ENCODE assay signal across 9 mouse cellular contexts in the genomic region with DNA sequence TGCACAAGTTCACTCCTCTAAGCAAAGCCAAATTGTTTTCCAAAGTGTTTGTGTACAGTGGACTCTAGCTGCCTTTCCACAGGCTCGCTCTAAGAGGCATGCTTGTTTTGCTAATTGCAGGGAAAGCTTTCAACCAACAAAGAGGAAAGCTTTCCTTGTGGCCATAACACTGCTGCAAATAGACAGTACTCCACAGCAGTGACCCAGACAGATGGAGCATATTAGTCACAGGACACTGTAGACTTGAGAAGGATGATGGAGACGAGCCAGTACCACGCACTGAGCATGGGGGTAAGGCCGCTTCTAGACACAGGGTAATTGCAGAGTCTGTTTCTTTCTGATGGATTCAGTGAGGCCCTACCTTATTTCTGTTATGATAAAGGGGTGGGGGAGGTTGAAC. TPM values are rescaled to one million over a fixed set of nuclear protein-coding genes. Genes with fewer than 3 reads are reported as not detected.
DNase-seq lines count a peak whose midpoint lies in the region; ATAC-seq lines count a peak whose summit lies in the region.
"Had no signal": no experiment of that assay in that cellular context is flagged by ENCODE, and none has a peak within 500 bp of the region (broad histone marks: within the 10 kb centered on the region; RNA-seq: fewer than 3 reads in every experiment).

No protein-coding gene starts in this region.

- H3K9ac ChIP-seq in heart, embryonic 12.5 days: no peak overlapping the region
- H3K9ac ChIP-seq: liver, embryonic 15.5 days had no signal

- WGBS in heart, embryonic 12.5 days: 56% methylated on average over 4 of the region's 4 CpGs
- 75% methylated on average over 4 of the region's 4 CpGs for WGBS in limb, embryonic 10.5 days

- peaks cover 18% of the 10 kb centered on the region for H3K4me1 ChIP-seq in heart, embryonic 12.5 days (replicated peaks)
- peaks cover 7% of the 10 kb centered on the region; the same call in 1 of the 2 replicates for H3K4me1 ChIP-seq in limb, embryonic 10.5 days

- no peak overlapping the region for H3K27ac ChIP-seq in heart, embryonic 12.5 days (ENCODE audit: poor library complexity, severe bottlenecking)
- no peak overlapping the region for H3K27ac ChIP-seq in limb, embryonic 10.5 days
- H3K27ac ChIP-seq: liver, embryonic 15.5 days had no signal

- no peak overlapping the region for H3K4me2 ChIP-seq in heart, embryonic 12.5 days
- H3K4me2 ChIP-seq: liver, embryonic 15.5 days had no signal

- DNase-seq in heart, postnatal 10 days: no peak
- peak; percentile 83 for DNase-seq in Muller cell, postnatal 12 days (ENCODE audit: inconsistent ontology term)
- peak; percentile 67 to 83 for DNase-seq in cerebellum, adult 18-20 months
- peak; percentile 20 for DNase-seq in limb, embryonic 10.5 days (ENCODE audit: low spot score)
- DNase-seq in adrenal gland, postnatal 25 days: no peak
- DNase-seq in thymus, postnatal 36 days: no peak

- intact Hi-C loops in heart, postnatal 10 days (cut with DNase I): no loop called here

- H3K36me3 ChIP-seq in heart, embryonic 12.5 days: no peaks in the 10 kb centered on the region
- no peaks in the 10 kb centered on the region for H3K36me3 ChIP-seq in limb, embryonic 10.5 days
- H3K36me3 ChIP-seq: liver, embryonic 15.5 days had no signal

- H3K9me3 ChIP-seq in heart, embryonic 12.5 days (replicated peaks): no peaks in the 10 kb centered on the region
- no peaks in the 10 kb centered on the region for H3K9me3 ChIP-seq in limb, embryonic 10.5 days (replicated peaks)
- H3K9me3 ChIP-seq: G1E; liver, embryonic 15.5 days had no signal

- no peaks in the 10 kb centered on the region for H3K27me3 ChIP-seq in heart, embryonic 12.5 days (replicated peaks)
- H3K27me3 ChIP-seq in limb, embryonic 10.5 days (ENCODE audit: low read depth, poor library complexity, severe bottlenecking): no peaks in the 10 kb centered on the region
- H3K27me3 ChIP-seq: liver, embryonic 15.5 days had no signal

- peak; percentile 51; the same call in 1 of the 2 replicates for ATAC-seq in heart, embryonic 12.5 days (ENCODE audit: insufficient number of reproducible peaks, low FRiP score)

- H3K4me3 ChIP-seq in heart, embryonic 12.5 days: no peak overlapping the region
- H3K4me3 ChIP-seq in limb, embryonic 10.5 days: no peak overlapping the region
- H3K4me3 ChIP-seq: liver, embryonic 15.5 days had no signal

RNA-seq across cellular contexts. Expression of a gene that starts 33.3 kb away (rescaled TPM):
- 45.0 and 49.9 TPM in 2 replicates for polyA plus RNA-seq in heart, embryonic 12.5 days (2016; fragmentation: Nextera tagmentation; extraction: Ambion mirVana)
- total RNA-seq in heart, postnatal 10 days (2021): 10 to 100 TPM; 54.1 to 67.2 TPM
- 14.3 and 15.7 TPM in 2 replicates for polyA plus RNA-seq in limb, embryonic 10.5 days (2016; fragmentation: Nextera tagmentation; extraction: Ambion mirVana)
- 87.0 and 93.2 TPM in 2 replicates for total RNA-seq in adrenal gland, postnatal 25 days (2021)

Comparison
In these comparisons a context has a peak if more than half of its experiments do, and no peak if none do; other contexts are left out.
1. DNase-seq: peak in Muller cell, postnatal 12 days (single experiment), cerebellum, adult 18-20 months (2 of 2) and limb, embryonic 10.5 days (single experiment); none in heart, postnatal 10 days (0 of 2), adrenal gland, postnatal 25 days (single experiment) and thymus, postnatal 36 days (0 of 2).